Mouse (Mus musculus) lung, postnatal 0 days (tissue): ENCODE data around the gene Bex6.

Source experiments
- CTCF ChIP-seq: IDR thresholded peaks from 2 replicates; pipeline ENCODE4 v1.5.1; 2016; ENCODE audit warnings: antibody characterized with exemption, mild to moderate bottlenecking
- EP300 ChIP-seq: IDR thresholded peaks from 2 replicates; pipeline ENCODE4 v1.6.1; 2016; ENCODE audit warnings: antibody characterized with exemption, mild to moderate bottlenecking, control low read depth

DNA sequence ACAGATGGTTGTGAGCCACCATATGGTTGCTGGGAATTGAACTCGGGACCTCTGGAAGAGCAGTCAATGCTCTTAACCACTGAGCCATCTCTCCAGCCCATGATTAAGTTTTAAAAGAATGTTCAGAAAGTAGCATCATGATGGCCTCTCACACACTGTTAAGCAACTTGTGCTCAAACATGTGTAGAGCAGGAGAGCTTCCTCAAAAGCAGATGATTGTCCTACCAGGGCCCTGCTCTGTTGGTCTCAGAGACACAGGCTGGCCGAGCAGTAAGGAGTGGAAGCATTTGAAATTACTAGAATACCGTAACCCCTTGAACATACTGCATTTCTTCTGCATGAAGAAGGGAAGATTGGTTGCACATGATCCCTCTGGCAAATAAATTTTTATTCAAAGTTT, 20.7 kb upstream of the Bex6 start:
- TF ChIP-seq CTCF (no peak), EP300 (no peak)
